In genomic region chr7:75686046-75686826, GRCm38 (mm10) we compare ENCODE assay signal across 13 mouse cellular contexts.
DNase-seq lines count a peak whose midpoint lies in the region; ATAC-seq and TF ChIP-seq lines count a peak whose summit lies in the region.
"Had no signal": no experiment of that assay in that cellular context is flagged by ENCODE, and none has a peak within 500 bp of the region (broad histone marks: within the 10 kb centered on the region; RNA-seq: fewer than 3 reads in every experiment).

No protein-coding gene starts in this region.

- peaks cover 46% of the 10 kb centered on the region for H3K36me3 ChIP-seq in G1E (replicated peaks)
- no peaks in the 10 kb centered on the region for H3K36me3 ChIP-seq in midbrain, postnatal 0 days (ENCODE audit: insufficient read depth, low read length)

- no peaks in the 10 kb centered on the region for H3K9me3 ChIP-seq in G1E (replicated peaks)
- no peaks in the 10 kb centered on the region for H3K9me3 ChIP-seq in midbrain, postnatal 0 days (ENCODE audit: low read length)
- H3K9me3 ChIP-seq: limb, embryonic 15.5 days had no signal

- 91% methylated on average over 7 of the region's 7 CpGs for WGBS in midbrain, postnatal 0 days

- peak; percentile 83 for ATAC-seq in G1E (ENCODE audit: extremely low read depth, insufficient number of reproducible peaks, low FRiP score, poor library complexity, severe bottlenecking)
- no peak for ATAC-seq in midbrain, postnatal 0 days (ENCODE audit: low FRiP score)
- ATAC-seq: hindbrain, embryonic 16.5 days; Patski had no signal

- peak; percentile 54 for DNase-seq in lung, postnatal 25 days (ENCODE audit: low spot score)
- DNase-seq in lung, postnatal 10 days = no peak
- peak; percentile 6 for DNase-seq in G1E (ENCODE audit: low spot score)
- peak; percentile 39 to 55 for DNase-seq in natural killer cell, adult 2 months (ENCODE audit: low spot score in 2 of 2)
- no peak for DNase-seq in kidney, postnatal 36 days
- no peak for DNase-seq in midbrain, postnatal 0 days (ENCODE audit: low spot score)
- DNase-seq: cerebellum, postnatal 25 days; gastrocnemius, postnatal 25 days; layer of hippocampus, adult 9-11 months had no signal

- TF ChIP-seq CTCF in G1E (IDR thresholded peaks at IDR 0.05; ENCODE audit: low read depth, low read length) = no peak
- TF ChIP-seq CTCF in cortical plate, adult 2 months (IDR thresholded peaks at IDR 0.05; ENCODE audit: extremely low read depth, insufficient read depth, low read length) = no peak
- TF ChIP-seq CTCF in midbrain, postnatal 0 days (IDR thresholded peaks at IDR 0.05) = no peak

- peaks cover 8% of the 10 kb centered on the region for H3K4me1 ChIP-seq in G1E (ENCODE audit: insufficient read depth, low read depth, low read length)
- no peaks in the 10 kb centered on the region for H3K4me1 ChIP-seq in cortical plate, adult 2 months (ENCODE audit: control insufficient read depth, insufficient read depth, low read length)
- H3K4me1 ChIP-seq in midbrain, postnatal 0 days (ENCODE audit: insufficient read depth, low read length) = no peaks in the 10 kb centered on the region

- H3K4me2 ChIP-seq in midbrain, postnatal 0 days (ENCODE audit: low read depth, low read length, poor library complexity, severe bottlenecking) = no peak overlapping the region
- H3K4me2 ChIP-seq: limb, embryonic 15.5 days had no signal

- no peak overlapping the region for H3K4me3 ChIP-seq in G1E (ENCODE audit: low read depth, low read length)
- H3K4me3 ChIP-seq in cortical plate, adult 2 months (ENCODE audit: insufficient read depth, low read length) = no peak overlapping the region
- no peak overlapping the region for H3K4me3 ChIP-seq in midbrain, postnatal 0 days (ENCODE audit: low read depth, low read length)
- H3K4me3 ChIP-seq: limb, embryonic 15.5 days had no signal

- H3K27ac ChIP-seq in cortical plate, adult 2 months (ENCODE audit: insufficient read depth, low read length) = 0 out of 2 replicates have a peak overlapping the region, but pooled peaks have one; percentile 50
- H3K27ac ChIP-seq in midbrain, postnatal 0 days (ENCODE audit: low read depth, low read length) = no peak overlapping the region
- H3K27ac ChIP-seq: limb, embryonic 15.5 days had no signal

- H3K9ac ChIP-seq in midbrain, postnatal 0 days (replicated peaks; ENCODE audit: low read length, poor library complexity, severe bottlenecking) = no peak overlapping the region
- H3K9ac ChIP-seq: limb, embryonic 15.5 days had no signal

- TF ChIP-seq POLR2A in cortical plate, adult 2 months (IDR thresholded peaks at IDR 0.05; ENCODE audit: extremely low read depth, insufficient read depth, low read length) = no peak

- no peaks in the 10 kb centered on the region for H3K27me3 ChIP-seq in G1E (ENCODE audit: insufficient read depth, low read length)
- H3K27me3 ChIP-seq in midbrain, postnatal 0 days (ENCODE audit: insufficient read depth, low read length) = no peaks in the 10 kb centered on the region
- H3K27me3 ChIP-seq: limb, embryonic 15.5 days; Patski had no signal

Comparison
In these comparisons a context has a peak if more than half of its experiments do, and no peak if none do; other contexts are left out.
1. DNase-seq: peak in lung, postnatal 25 days (single experiment), G1E (single experiment) and natural killer cell, adult 2 months (2 of 2); none in lung, postnatal 10 days (single experiment), kidney, postnatal 36 days (0 of 2) and midbrain, postnatal 0 days (single experiment).